Mouse (Mus musculus): ENCODE data around the gene Arhgap17.

GRCm38 (mm10) chr7:123293898-123294297 is 75.8 kb downstream of the Arhgap17 start:
- no peak for TF ChIP-seq GATA1 (IDR thresholded peaks at IDR 0.05; ENCODE audit: borderline replicate concordance, low read length)
- TF ChIP-seq FLI1 (IDR thresholded peaks at IDR 0.05; ENCODE audit: low read length): no peak

Data from megakaryocyte, embryonic 14.5 days (primary cell).